Mouse (Mus musculus): ENCODE data around the gene Adgrl3. TPM values are rescaled to one million over a fixed set of nuclear protein-coding genes. Genes with fewer than 3 reads are reported as not detected.

The Adgrl3 gene
- polyA plus RNA-seq, 1 experiment: 15.8 TPM

DNA sequence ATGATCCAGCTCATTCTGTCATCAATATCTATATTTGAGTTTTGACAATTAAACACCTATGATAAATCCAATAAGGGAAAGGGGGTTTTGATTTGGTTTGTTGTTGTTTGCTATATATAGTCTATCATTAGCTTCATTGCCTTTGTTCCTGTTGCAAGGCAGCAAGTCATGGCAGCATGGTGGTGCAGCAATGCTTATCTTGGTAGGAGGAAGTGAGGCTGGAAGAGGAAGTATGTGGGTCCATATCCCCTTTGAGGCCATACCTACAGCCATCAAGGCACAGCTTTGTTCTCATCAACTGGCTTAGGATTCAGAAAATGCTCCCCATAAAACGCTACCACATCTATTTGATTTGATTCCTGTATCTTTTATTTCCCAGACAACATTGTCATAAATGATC is 58.1 kb downstream of the Adgrl3 start:
- H3K36me3 ChIP-seq (ENCODE audit: control insufficient read depth, insufficient read depth): no peaks in the 10 kb centered on the region
- H3K79me2 ChIP-seq (ENCODE audit: control insufficient read depth, insufficient read depth): peaks cover 24% of the 10 kb centered on the region
- H3ac ChIP-seq (ENCODE audit: control insufficient read depth, insufficient read length): no peak overlapping the region
- no peak overlapping the region for H3K4me3 ChIP-seq
- TF ChIP-seq USF1 (IDR thresholded peaks at IDR 0.05; ENCODE audit: low read depth) (no peak), POLR2AphosphoS2 (IDR thresholded peaks at IDR 0.05; ENCODE audit: insufficient read length, low read depth) (no peak), MAX (IDR thresholded peaks at IDR 0.05; ENCODE audit: low read depth) (no peak), TCF12 (IDR thresholded peaks at IDR 0.05; ENCODE audit: insufficient read depth, poor library complexity, severe bottlenecking) (no peak), SRF (IDR thresholded peaks at IDR 0.05; ENCODE audit: control insufficient read depth, insufficient read length, low read depth) (no peak), TCF3 (IDR thresholded peaks at IDR 0.05; ENCODE audit: insufficient read length, low read depth) (no peak), REST (IDR thresholded peaks at IDR 0.05; ENCODE audit: insufficient read depth, insufficient read length) (no peak), E2F4 (IDR thresholded peaks at IDR 0.05; ENCODE audit: insufficient read depth) (no peak), MYOG (IDR thresholded peaks at IDR 0.05; ENCODE audit: control insufficient read depth in 1 of 3, insufficient read depth in 1 of 3, insufficient read length in 2 of 3, low read depth in 2 of 3) (no peak), CEBPB (IDR thresholded peaks at IDR 0.05; ENCODE audit: insufficient read depth, poor library complexity, severe bottlenecking) (no peak), POLR2A (IDR thresholded peaks at IDR 0.05; ENCODE audit: insufficient read length, low read depth) (no peak), MYOD1 (IDR thresholded peaks at IDR 0.05; ENCODE audit: control insufficient read depth in 1 of 3, insufficient read length in 2 of 3, low read depth in 2 of 3) (no peak)
- no peak overlapping the region for H3K4me2 ChIP-seq (ENCODE audit: low read depth)
- H3K27me3 ChIP-seq (ENCODE audit: control insufficient read depth, insufficient read depth, insufficient read length): no peaks in the 10 kb centered on the region

DNA sequence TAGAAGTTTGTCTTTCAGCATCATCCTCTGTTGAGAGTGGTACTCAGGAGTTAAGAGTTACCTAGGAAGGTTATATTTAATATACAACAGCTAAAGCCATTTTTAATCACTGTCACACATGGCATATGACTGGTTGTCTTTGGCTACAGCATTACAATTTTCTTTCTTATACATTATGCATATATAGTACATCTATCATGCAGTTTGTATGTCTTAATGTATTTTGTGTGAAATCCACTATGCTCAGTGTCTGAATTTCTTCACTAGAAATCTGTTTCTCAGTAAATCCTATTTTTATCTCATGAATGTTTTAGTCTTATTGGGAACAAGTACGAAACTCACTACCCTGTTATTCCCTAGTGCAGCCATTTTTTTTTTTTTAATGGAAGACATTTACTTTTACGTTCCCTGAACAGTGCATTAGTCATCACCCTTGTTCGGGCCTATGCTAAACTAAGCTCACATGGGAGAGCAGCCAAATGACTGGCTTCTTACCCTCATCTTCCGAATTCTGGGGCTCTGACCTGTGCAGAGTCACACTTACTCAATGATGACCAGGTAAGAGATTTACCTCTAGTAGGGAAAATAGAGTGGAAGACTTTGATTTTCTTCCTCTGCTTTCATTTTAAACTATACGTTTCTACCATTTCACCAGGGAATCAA is 63.9 kb downstream of the Adgrl3 start:
- Histone ChIP-seq H3K36me3 (ENCODE audit: control insufficient read depth, insufficient read depth) (no peaks in the 10 kb centered on the region), H3ac (ENCODE audit: control insufficient read depth, insufficient read length) (no peak overlapping the region), H3K4me3 (no peak overlapping the region), H3K27me3 (ENCODE audit: control insufficient read depth, insufficient read depth, insufficient read length) (no peaks in the 10 kb centered on the region), H3K4me2 (ENCODE audit: low read depth) (peak overlapping the region; percentile 60), H3K79me2 (ENCODE audit: control insufficient read depth, insufficient read depth) (peaks cover 39% of the 10 kb centered on the region)
- TF ChIP-seq SRF (IDR thresholded peaks at IDR 0.05; ENCODE audit: control insufficient read depth, insufficient read length, low read depth) (no peak), POLR2A (IDR thresholded peaks at IDR 0.05; ENCODE audit: insufficient read length, low read depth) (no peak)

DNA sequence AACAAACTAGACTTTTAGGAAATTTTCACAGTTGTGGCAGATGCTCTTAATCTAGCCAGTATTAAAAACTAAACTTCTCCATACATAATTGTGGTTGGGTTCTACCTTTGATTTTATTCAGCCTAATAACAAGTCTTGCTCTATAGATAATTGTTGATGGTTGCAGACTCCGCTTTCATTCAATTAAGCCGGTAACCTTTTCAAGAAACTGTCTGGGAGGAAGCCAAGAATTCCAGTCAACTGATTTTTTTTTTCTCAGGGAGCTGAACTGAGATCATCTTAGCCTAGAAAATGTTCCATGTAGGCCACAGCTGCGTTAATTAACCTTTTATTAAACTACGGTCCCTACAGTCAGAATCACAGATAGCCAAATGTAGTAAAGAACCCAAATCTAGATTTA is 65.2 kb downstream of the Adgrl3 start:
- Histone ChIP-seq H3K36me3 (ENCODE audit: control insufficient read depth, insufficient read depth) (no peaks in the 10 kb centered on the region), H3ac (ENCODE audit: control insufficient read depth, insufficient read length) (no peak overlapping the region), H3K4me2 (ENCODE audit: low read depth) (no peak overlapping the region), H3K79me2 (ENCODE audit: control insufficient read depth, insufficient read depth) (peaks cover 39% of the 10 kb centered on the region), H3K4me3 (no peak overlapping the region), H3K27me3 (ENCODE audit: control insufficient read depth, insufficient read depth, insufficient read length) (no peaks in the 10 kb centered on the region)
- TF ChIP-seq MYOG (IDR thresholded peaks at IDR 0.05; ENCODE audit: control insufficient read depth in 1 of 3, insufficient read depth in 1 of 3, insufficient read length in 2 of 3, low read depth in 2 of 3) (no peak), USF1 (IDR thresholded peaks at IDR 0.05; ENCODE audit: low read depth) (no peak), CEBPB (IDR thresholded peaks at IDR 0.05; ENCODE audit: insufficient read depth, poor library complexity, severe bottlenecking) (no peak), SRF (IDR thresholded peaks at IDR 0.05; ENCODE audit: control insufficient read depth, insufficient read length, low read depth) (no peak), REST (IDR thresholded peaks at IDR 0.05; ENCODE audit: insufficient read depth, insufficient read length) (no peak), MAX (IDR thresholded peaks at IDR 0.05; ENCODE audit: low read depth) (no peak), E2F4 (IDR thresholded peaks at IDR 0.05; ENCODE audit: insufficient read depth) (no peak), MYOD1 (IDR thresholded peaks at IDR 0.05; ENCODE audit: control insufficient read depth in 1 of 3, insufficient read length in 2 of 3, low read depth in 2 of 3) (no peak), TCF3 (IDR thresholded peaks at IDR 0.05; ENCODE audit: insufficient read length, low read depth) (no peak), POLR2AphosphoS2 (IDR thresholded peaks at IDR 0.05; ENCODE audit: insufficient read length, low read depth) (no peak)

DNA sequence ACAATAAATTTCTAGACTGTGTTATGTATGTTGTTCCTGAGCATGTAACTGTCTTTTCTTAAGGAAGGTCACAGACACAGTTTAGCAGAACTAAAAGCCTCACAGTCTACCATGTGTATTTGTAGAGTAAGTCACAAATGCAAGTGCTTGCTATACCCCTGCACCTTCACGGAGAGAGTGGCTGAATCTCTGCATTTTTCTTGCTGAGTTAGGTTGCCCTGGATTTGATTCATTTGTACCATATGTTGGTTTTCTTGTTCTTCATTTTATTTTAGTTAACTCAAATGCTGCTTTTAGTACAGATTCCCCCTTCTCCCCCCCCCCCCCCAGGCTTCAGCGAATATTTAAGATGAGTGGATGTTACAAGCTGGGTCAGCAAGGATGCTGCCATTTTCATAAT is 68.7 kb downstream of the Adgrl3 start:
- H3K36me3 ChIP-seq (ENCODE audit: control insufficient read depth, insufficient read depth): no peaks in the 10 kb centered on the region
- TF ChIP-seq E2F4 (IDR thresholded peaks at IDR 0.05; ENCODE audit: insufficient read depth) (no peak), MYOD1 (IDR thresholded peaks at IDR 0.05; ENCODE audit: control insufficient read depth in 1 of 3, insufficient read length in 2 of 3, low read depth in 2 of 3) (no peak), MYOG (IDR thresholded peaks at IDR 0.05; ENCODE audit: control insufficient read depth in 1 of 3, insufficient read depth in 1 of 3, insufficient read length in 2 of 3, low read depth in 2 of 3) (no peak), MAX (IDR thresholded peaks at IDR 0.05; ENCODE audit: low read depth) (no peak), TCF12 (IDR thresholded peaks at IDR 0.05; ENCODE audit: insufficient read depth, poor library complexity, severe bottlenecking) (no peak), POLR2A (IDR thresholded peaks at IDR 0.05; ENCODE audit: insufficient read length, low read depth) (no peak), REST (IDR thresholded peaks at IDR 0.05; ENCODE audit: insufficient read depth, insufficient read length) (no peak), USF1 (IDR thresholded peaks at IDR 0.05; ENCODE audit: low read depth) (no peak), POLR2AphosphoS2 (IDR thresholded peaks at IDR 0.05; ENCODE audit: insufficient read length, low read depth) (no peak), CEBPB (IDR thresholded peaks at IDR 0.05; ENCODE audit: insufficient read depth, poor library complexity, severe bottlenecking) (no peak)
- no peak overlapping the region for H3K4me3 ChIP-seq
- H3K27me3 ChIP-seq (ENCODE audit: control insufficient read depth, insufficient read depth, insufficient read length): no peaks in the 10 kb centered on the region
- no peak overlapping the region for H3ac ChIP-seq (ENCODE audit: control insufficient read depth, insufficient read length)
- no peak overlapping the region for H3K4me2 ChIP-seq (ENCODE audit: low read depth)
- H3K79me2 ChIP-seq (ENCODE audit: control insufficient read depth, insufficient read depth): peaks cover 25% of the 10 kb centered on the region

DNA sequence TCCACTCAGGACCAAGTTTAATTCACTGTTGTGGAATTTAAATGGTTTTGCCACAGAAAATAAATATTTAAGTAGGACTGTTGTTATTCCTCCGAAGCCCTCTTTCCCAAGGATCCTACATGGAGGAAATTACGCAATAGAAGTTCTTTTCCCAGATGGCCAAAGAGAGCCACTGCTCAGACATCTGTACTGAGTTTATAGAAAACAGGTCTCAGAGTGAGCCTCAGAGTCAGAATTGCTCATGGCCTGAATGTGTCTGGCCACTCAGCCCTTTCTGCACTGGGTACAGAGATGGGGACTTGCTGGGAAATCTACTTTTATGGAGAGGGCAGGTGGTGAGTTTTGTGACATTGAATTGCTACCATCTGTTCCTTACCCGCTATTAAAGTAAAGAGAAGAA is 74.7 kb downstream of the Adgrl3 start:
- TF ChIP-seq MAX (IDR thresholded peaks at IDR 0.05; ENCODE audit: low read depth) (no peak), REST (IDR thresholded peaks at IDR 0.05; ENCODE audit: insufficient read depth, insufficient read length) (no peak), USF1 (IDR thresholded peaks at IDR 0.05; ENCODE audit: low read depth) (no peak), POLR2A (IDR thresholded peaks at IDR 0.05; ENCODE audit: insufficient read length, low read depth) (no peak), E2F4 (IDR thresholded peaks at IDR 0.05; ENCODE audit: insufficient read depth) (no peak), CEBPB (IDR thresholded peaks at IDR 0.05; ENCODE audit: insufficient read depth, poor library complexity, severe bottlenecking) (peak; percentile 91), POLR2AphosphoS2 (IDR thresholded peaks at IDR 0.05; ENCODE audit: insufficient read length, low read depth) (no peak), SRF (IDR thresholded peaks at IDR 0.05; ENCODE audit: control insufficient read depth, insufficient read length, low read depth) (no peak)
- Histone ChIP-seq H3K79me2 (ENCODE audit: control insufficient read depth, insufficient read depth) (peaks cover 10% of the 10 kb centered on the region), H3ac (ENCODE audit: control insufficient read depth, insufficient read length) (no peak overlapping the region), H3K4me3 (no peak overlapping the region), H3K27me3 (ENCODE audit: control insufficient read depth, insufficient read depth, insufficient read length) (no peaks in the 10 kb centered on the region), H3K4me2 (ENCODE audit: low read depth) (no peak overlapping the region), H3K36me3 (ENCODE audit: control insufficient read depth, insufficient read depth) (no peaks in the 10 kb centered on the region)
